Mouse (Mus musculus) megakaryocyte-erythroid progenitor cell, adult 5-6 weeks (primary cell): ENCODE measurements around the gene Tas2r130. TPM values are rescaled to one million over a fixed set of nuclear protein-coding genes. Genes with fewer than 3 reads are reported as not detected.
"Not testable (repeated sequence)": the region's sequence is repeated elsewhere in the genome, so short reads cannot be mapped to it uniquely, and the experiment has no call there.

Experiments used
- ATAC-seq: replicated peaks from 2 replicates; pipeline ENCODE4 v1.8.0; 2016; ENCODE audit warnings: mild to moderate bottlenecking, inconsistent platforms; ENCODE audit not compliant: severe bottlenecking, poor library complexity, low FRiP score, low TSS enrichment
- total RNA-seq, 2 experiments: library from RNA; stranded (forward) in 1 of 2; stranded (reverse) in 1 of 2; fragments of 200-1000, 215-1000 nt in 1 of 2; fragments of >200 nt in 1 of 2; fragmentation: Nextera tagmentation in 1 of 2; gene quantifications; 2 replicates each; pipeline ENCODE4 v1.2.3; 2014 to 2017

Tas2r130 gene
- total RNA-seq (2014; fragmentation: Nextera tagmentation) (not detected in 2 replicates), total RNA-seq (2017) (not detected in 2 replicates)

DNA sequence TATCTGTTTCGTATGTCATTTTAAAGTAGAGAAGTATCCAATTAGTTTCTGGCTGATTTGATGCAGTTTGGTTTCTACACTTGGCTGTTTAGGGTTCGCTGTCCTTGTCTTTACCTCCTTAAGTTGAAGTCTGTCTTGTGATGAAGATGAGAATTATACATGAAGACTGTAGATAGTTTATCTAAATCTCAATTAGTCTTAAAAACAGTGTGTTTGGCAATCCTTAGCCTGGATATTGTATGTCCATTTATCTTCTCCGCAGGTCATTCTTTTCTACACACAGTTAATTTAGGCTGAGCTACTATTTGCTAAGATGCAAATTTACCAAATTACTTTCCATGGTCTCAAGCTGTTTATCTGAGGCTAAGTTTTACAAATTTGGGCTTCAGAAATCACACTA lies at the start of gene Tas2r130:
Gene Tas2r130 (minus strand): TSS at position 101 of the 400 bp plus-strand sequence.
- no peak for ATAC-seq

DNA sequence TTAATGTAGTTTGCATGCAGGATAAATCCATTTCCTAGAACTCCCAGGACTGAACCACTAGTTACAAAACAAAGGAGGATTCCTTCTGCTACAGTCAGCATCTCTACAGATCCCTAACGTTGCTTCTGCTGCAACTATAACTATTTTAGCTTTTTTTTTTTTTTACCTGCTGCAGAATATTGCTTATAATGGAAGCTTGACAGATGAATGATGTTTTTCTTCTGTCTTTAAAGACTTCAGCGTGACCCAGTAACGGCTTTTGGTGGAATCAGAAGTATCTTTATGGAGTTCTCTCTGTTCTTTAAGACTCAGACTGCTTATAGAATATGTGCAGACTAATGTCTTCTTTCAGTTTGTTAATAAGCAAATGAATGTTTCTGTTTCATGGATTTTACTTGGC lies 48.1 kb upstream of the Tas2r130 start, which contains the start of gene Tas2r106:
Gene Tas2r106 (minus strand): TSS at position 101 of the 400 bp plus-strand sequence.
- no peak for ATAC-seq

DNA sequence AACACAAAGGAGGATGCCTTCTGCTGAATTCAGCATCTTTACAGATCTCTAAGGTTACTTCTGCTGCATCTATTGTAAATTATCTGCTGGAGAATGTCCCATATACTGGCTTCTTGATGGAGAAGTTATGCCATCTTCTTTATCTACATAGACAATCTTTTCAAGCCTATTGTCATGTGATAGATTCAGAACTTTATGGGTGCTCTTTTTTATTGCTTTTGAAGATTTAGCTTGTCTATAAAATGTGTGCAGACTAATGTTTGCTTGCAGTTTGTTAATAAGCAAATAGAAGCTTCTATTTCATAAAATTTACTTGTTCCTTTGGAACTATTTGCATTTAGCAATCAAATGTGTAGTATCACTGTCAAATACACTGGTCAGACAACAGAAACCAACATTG lies 29.3 kb upstream of the Tas2r130 start, which contains the start of gene Tas2r107:
Gene Tas2r107 (minus strand): TSS at position 101 of the 400 bp plus-strand sequence.
- no peak for ATAC-seq

DNA sequence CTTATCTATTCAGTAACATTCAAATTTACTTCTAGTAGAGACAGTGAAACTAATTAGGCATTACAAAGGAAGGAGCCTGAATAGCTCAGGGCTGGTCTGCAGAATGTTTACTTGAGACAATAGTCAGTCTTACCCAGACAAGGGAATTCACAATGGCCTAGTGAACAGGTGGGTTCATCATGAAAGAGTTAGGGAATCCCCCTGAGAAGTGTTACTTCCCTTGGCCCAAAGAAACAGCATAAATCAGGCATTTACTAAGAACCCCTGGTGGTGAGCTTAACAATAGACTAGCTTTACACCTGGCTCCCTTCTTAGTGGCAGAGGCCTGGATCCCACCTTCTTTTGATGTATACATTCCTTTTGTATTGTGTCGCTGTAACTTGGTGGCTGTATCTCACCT lies 20.8 kb downstream of the Tas2r130 start:
- ATAC-seq: not testable (repeated sequence)

DNA sequence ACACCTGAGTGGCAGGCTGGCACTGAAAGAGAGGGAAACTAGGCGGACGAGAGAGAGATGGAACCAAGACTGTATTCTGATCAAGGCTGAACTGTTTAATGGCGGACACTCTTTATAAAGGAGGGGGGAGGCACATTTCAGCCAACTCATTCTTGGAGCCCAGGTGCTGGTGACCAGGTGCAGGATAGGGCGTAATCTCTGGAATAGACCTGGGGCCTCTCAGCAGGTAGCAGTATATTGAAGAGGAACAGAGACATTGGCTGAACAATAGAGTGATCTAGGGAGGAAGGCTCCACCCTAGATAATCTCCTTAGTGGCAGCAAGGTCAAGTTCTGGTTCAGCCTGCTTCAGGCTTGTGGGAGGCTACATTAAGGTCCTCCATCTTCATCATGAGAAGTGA lies 25.9 kb downstream of the Tas2r130 start:
- ATAC-seq: no peak

Other genes starting within 250 kb of the Tas2r130 start
- gene Ybx3, start 242.4 kb downstream of the Tas2r130 start, total RNA-seq (2014; fragmentation: Nextera tagmentation): 620 and 624 TPM in 2 replicates
- 689 and 900 TPM in 2 replicates for gene Ybx3, start 242.4 kb downstream of the Tas2r130 start, total RNA-seq (2017)
- gene 5430401F13Rik, start 144.5 kb downstream of the Tas2r130 start, total RNA-seq (2014; fragmentation: Nextera tagmentation): not detected in 2 replicates
- not detected in 2 replicates for gene 5430401F13Rik, start 144.5 kb downstream of the Tas2r130 start, total RNA-seq (2017)
- not detected in 2 replicates for gene Gm6619, start 144.5 kb downstream of the Tas2r130 start, total RNA-seq (2014; fragmentation: Nextera tagmentation)
- not detected in 2 replicates for gene Gm6619, start 144.5 kb downstream of the Tas2r130 start, total RNA-seq (2017)
- gene Tas2r107, start 29.2 kb upstream of the Tas2r130 start, total RNA-seq (2014; fragmentation: Nextera tagmentation): not detected in 2 replicates
- gene Tas2r107, start 29.2 kb upstream of the Tas2r130 start, total RNA-seq (2017): not detected in 2 replicates
- gene Tas2r106, start 48.0 kb upstream of the Tas2r130 start, total RNA-seq (2014; fragmentation: Nextera tagmentation): not detected in 2 replicates
- gene Tas2r106, start 48.0 kb upstream of the Tas2r130 start, total RNA-seq (2017): not detected in 2 replicates
- not detected in 2 replicates for gene Tas2r104, start 54.8 kb upstream of the Tas2r130 start, total RNA-seq (2014; fragmentation: Nextera tagmentation)
- gene Tas2r104, start 54.8 kb upstream of the Tas2r130 start, total RNA-seq (2017): not detected in 2 replicates
- not detected in 2 replicates for gene Tas2r105, start 56.6 kb upstream of the Tas2r130 start, total RNA-seq (2014; fragmentation: Nextera tagmentation)
- gene Tas2r105, start 56.6 kb upstream of the Tas2r130 start, total RNA-seq (2017): not detected in 2 replicates
- gene Tas2r114, start 59.2 kb upstream of the Tas2r130 start, total RNA-seq (2014; fragmentation: Nextera tagmentation): not detected in 2 replicates
- gene Tas2r114, start 59.2 kb upstream of the Tas2r130 start, total RNA-seq (2017): not detected in 2 replicates